Mouse (Mus musculus) lung, embryonic 14.5 days (tissue): ENCODE results near the gene Col15a1. TPM values are rescaled to one million over a fixed set of nuclear protein-coding genes. Genes with fewer than 3 reads are reported as not detected.
A peak's percentile ranks its signal among the peaks of the same experiment; 100 is the strongest.

ENCODE experiments used
- ATAC-seq: fragments of 200-750 bp; cut with Nextera tagmentation; 2 replicates; pipeline ENCODE4 v1.8.0; 2017; ENCODE audit warnings: mild to moderate bottlenecking, moderate TSS enrichment, moderate library complexity; ENCODE audit not compliant: insufficient read depth
- DNase-seq: peaks from one replicate; pipeline ENCODE4 v3.0.0-alpha.2; 2015
- H3K27ac ChIP-seq: fragments of 300-500 bp; sonication (generic); 2 replicates; pipeline ENCODE4 v1.5.1; 2014; ENCODE audit warnings: low read depth, mild to moderate bottlenecking, moderate library complexity
- H3K27me3 ChIP-seq: fragments of 300-500 bp; sonication (generic); 2 replicates; pipeline ENCODE4 v1.6.1; 2014; ENCODE audit warnings: low read length, control low read depth; ENCODE audit not compliant: insufficient read depth
- H3K36me3 ChIP-seq: fragments of 300-500 bp; sonication (generic); 2 replicates; pipeline ENCODE4 v1.6.1; 2014; ENCODE audit warnings: control low read depth; ENCODE audit not compliant: insufficient read depth
- H3K4me1 ChIP-seq: fragments of 300-500 bp; sonication (generic); 2 replicates; pipeline ENCODE4 v1.6.1; 2014; ENCODE audit warnings: antibody characterized with exemption, control low read depth; ENCODE audit not compliant: insufficient read depth
- H3K4me2 ChIP-seq: fragments of 300-500 bp; sonication (generic); 2 replicates; pipeline ENCODE4 v1.6.1; 2014; ENCODE audit warnings: mild to moderate bottlenecking
- H3K4me3 ChIP-seq: fragments of 300-500 bp; sonication (generic); 2 replicates; pipeline ENCODE4 v1.5.1; 2014; ENCODE audit warnings: low read depth, low read length
- H3K9ac ChIP-seq: fragments of 300-500 bp; sonication (generic); 2 replicates; pipeline ENCODE4 v1.6.1; 2014
- H3K9me3 ChIP-seq: fragments of 300-500 bp; sonication (generic); 2 replicates; pipeline ENCODE4 v1.6.1; 2016; ENCODE audit warnings: low read depth, low read length, control low read depth
- CTCF ChIP-seq: IDR thresholded peaks from 2 replicates; pipeline ENCODE4 v1.5.1; 2016; ENCODE audit warnings: antibody characterized with exemption, low read depth
- WGBS: fragments of 180-500 bp; shearing (Covaris S2); extraction: QIAGEN DNeasy Blood & Tissue Kit; methylation state at CpG from one replicate; pipeline ENCODE4 v1.1.7; 2014; 5-methylcytosine and 5-hydroxymethylcytosine counted together
- polyA plus RNA-seq: library from polyadenylated mRNA; unstranded; fragments of >200 nt; fragmentation: Nextera tagmentation; extraction: Ambion mirVana; gene quantifications from 2 replicates; pipeline ENCODE4 v1.2.1, GENCODE M21; 2014

Gene Col15a1
- polyA plus RNA-seq, 1 experiment from 2014 or later = 22.1 TPM

GRCm38 (mm10) chr4:47312676-47313075 lies 104.7 kb downstream of the Col15a1 start:
- Histone ChIP-seq H3K9ac (no peak overlapping the region), H3K27ac (no peak overlapping the region), H3K36me3 (no peaks in the 10 kb centered on the region), H3K27me3 (no peaks in the 10 kb centered on the region), H3K9me3 (no peaks in the 10 kb centered on the region), H3K4me3 (no peak overlapping the region), H3K4me1 (no peaks in the 10 kb centered on the region), H3K4me2 (no peak overlapping the region)
- DNase-seq (peak; percentile 43), ATAC-seq (no peak; the same call in 1 of the 2 replicates)
- TF ChIP-seq CTCF = no peak
- 65% methylated on average over 14 of the region's 14 CpGs for WGBS

GRCm38 (mm10) chr4:47313710-47314410 lies 105.9 kb downstream of the Col15a1 start:
- 79% methylated on average over 8 of the region's 8 CpGs for WGBS
- Histone ChIP-seq H3K9ac (no peak overlapping the region), H3K4me2 (no peak overlapping the region), H3K4me3 (no peak overlapping the region), H3K36me3 (no peaks in the 10 kb centered on the region), H3K27ac (no peak overlapping the region), H3K9me3 (no peaks in the 10 kb centered on the region), H3K4me1 (peaks cover 4% of the 10 kb centered on the region; the same call in 1 of the 2 replicates), H3K27me3 (no peaks in the 10 kb centered on the region)
- DNase-seq = no peak
- no peak for TF ChIP-seq CTCF
- no peak for ATAC-seq

GRCm38 (mm10) chr4:47315458-47315857 lies 107.5 kb downstream of the Col15a1 start:
- H3K36me3 ChIP-seq = no peaks in the 10 kb centered on the region
- H3K4me3 ChIP-seq = no peak overlapping the region
- no peak overlapping the region for H3K4me2 ChIP-seq
- H3K9me3 ChIP-seq = no peaks in the 10 kb centered on the region
- H3K27me3 ChIP-seq = no peaks in the 10 kb centered on the region
- DNase-seq = no peak
- WGBS = 65% methylated on average over 2 of the region's 2 CpGs
- no peak for ATAC-seq
- no peak overlapping the region for H3K27ac ChIP-seq
- no peak for TF ChIP-seq CTCF
- H3K4me1 ChIP-seq = peaks cover 4% of the 10 kb centered on the region; the same call in 1 of the 2 replicates
- H3K9ac ChIP-seq = no peak overlapping the region

DNA sequence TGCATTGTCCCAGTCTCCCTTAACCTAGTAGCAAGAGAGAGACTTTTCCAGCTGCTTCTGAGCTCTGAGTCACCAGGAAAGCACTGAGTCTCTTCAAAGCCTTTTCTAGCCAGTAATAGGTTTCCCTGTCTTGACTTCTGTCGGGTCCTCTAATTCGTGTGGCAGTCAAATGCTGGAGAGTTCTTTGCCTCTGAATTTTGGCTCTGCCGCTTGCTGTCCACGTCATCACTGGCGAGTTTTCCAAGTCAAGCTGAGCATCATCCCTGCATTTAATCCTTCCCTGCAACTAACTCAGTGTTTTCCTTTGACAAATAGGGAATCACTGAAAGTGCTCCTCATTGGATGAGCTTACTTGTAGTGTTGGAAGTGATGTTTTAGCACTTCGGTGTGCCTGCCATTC lies 108.5 kb downstream of the Col15a1 start:
- H3K36me3 ChIP-seq = no peaks in the 10 kb centered on the region
- H3K4me2 ChIP-seq = no peak overlapping the region
- WGBS = 60% methylated on average over 6 of the region's 6 CpGs
- H3K9ac ChIP-seq = no peak overlapping the region
- H3K27me3 ChIP-seq = no peaks in the 10 kb centered on the region
- H3K4me3 ChIP-seq = no peak overlapping the region
- no peak for ATAC-seq
- no peaks in the 10 kb centered on the region for H3K9me3 ChIP-seq
- no peak for TF ChIP-seq CTCF
- peak; percentile 19 for DNase-seq
- peaks cover 4% of the 10 kb centered on the region; the same call in 1 of the 2 replicates for H3K4me1 ChIP-seq
- H3K27ac ChIP-seq = no peak overlapping the region

GRCm38 (mm10) chr4:47319561-47320321 lies 111.8 kb downstream of the Col15a1 start:
- H3K36me3 ChIP-seq = no peaks in the 10 kb centered on the region
- 70% methylated on average over 10 of the region's 10 CpGs for WGBS
- DNase-seq = no peak
- no peak overlapping the region for H3K9ac ChIP-seq
- no peaks in the 10 kb centered on the region for H3K9me3 ChIP-seq
- H3K27me3 ChIP-seq = no peaks in the 10 kb centered on the region
- H3K4me2 ChIP-seq = no peak overlapping the region
- no peak; the same call in 1 of the 2 replicates for ATAC-seq
- no peak overlapping the region for H3K27ac ChIP-seq
- H3K4me1 ChIP-seq = peaks cover 4% of the 10 kb centered on the region; the same call in 1 of the 2 replicates
- no peak for TF ChIP-seq CTCF
- H3K4me3 ChIP-seq = no peak overlapping the region

- H3K9me3 ChIP-seq = no peaks in the 10 kb centered on the region
- ATAC-seq = no peak
- H3K9ac ChIP-seq = no peak overlapping the region
- WGBS = 69% methylated on average over 3 of the region's 3 CpGs
- H3K27ac ChIP-seq = no peak overlapping the region
- H3K36me3 ChIP-seq = no peaks in the 10 kb centered on the region
- no peak overlapping the region for H3K4me2 ChIP-seq
- H3K4me3 ChIP-seq = no peak overlapping the region
- no peaks in the 10 kb centered on the region for H3K27me3 ChIP-seq
- DNase-seq = no peak
- peaks cover 4% of the 10 kb centered on the region; the same call in 1 of the 2 replicates for H3K4me1 ChIP-seq
- TF ChIP-seq CTCF = no peak
Measured at GRCm38 (mm10) chr4:47322315-47322714, 114.4 kb downstream of the Col15a1 start.

- H3K4me3 ChIP-seq = no peak overlapping the region
- H3K27me3 ChIP-seq = no peaks in the 10 kb centered on the region
- no peak for DNase-seq
- H3K9me3 ChIP-seq = no peaks in the 10 kb centered on the region
- TF ChIP-seq CTCF = no peak
- no peak overlapping the region for H3K4me2 ChIP-seq
- no peaks in the 10 kb centered on the region for H3K36me3 ChIP-seq
- H3K9ac ChIP-seq = no peak overlapping the region
- no peak overlapping the region for H3K27ac ChIP-seq
- WGBS = 68% methylated on average over 1 of the region's 1 CpGs
- no peaks in the 10 kb centered on the region for H3K4me1 ChIP-seq
- ATAC-seq = no peak
Measured at GRCm38 (mm10) chr4:47324206-47324605, 116.2 kb downstream of the Col15a1 start.
